Mouse (Mus musculus) adrenal gland, adult 10 weeks (tissue): ENCODE data around the gene Gpr88. TPM values are rescaled to one million over a fixed set of nuclear protein-coding genes. Genes with fewer than 3 reads are reported as not detected.

ENCODE experiments used
- polyA plus RNA-seq: library from polyadenylated mRNA; stranded (reverse); fragments of 350-450 nt; fragmentation: Illumina TruSeq; extraction: RNeasy Lipid Tissue Mini Kit (QIAGEN cat#74804); gene quantifications from one replicate; pipeline ENCODE4 v1.2.3, GENCODE M21; 2014; ENCODE audit warnings: low read depth, low replicate concordance

Gpr88 gene
- polyA plus RNA-seq: 1.3 TPM

DNA sequence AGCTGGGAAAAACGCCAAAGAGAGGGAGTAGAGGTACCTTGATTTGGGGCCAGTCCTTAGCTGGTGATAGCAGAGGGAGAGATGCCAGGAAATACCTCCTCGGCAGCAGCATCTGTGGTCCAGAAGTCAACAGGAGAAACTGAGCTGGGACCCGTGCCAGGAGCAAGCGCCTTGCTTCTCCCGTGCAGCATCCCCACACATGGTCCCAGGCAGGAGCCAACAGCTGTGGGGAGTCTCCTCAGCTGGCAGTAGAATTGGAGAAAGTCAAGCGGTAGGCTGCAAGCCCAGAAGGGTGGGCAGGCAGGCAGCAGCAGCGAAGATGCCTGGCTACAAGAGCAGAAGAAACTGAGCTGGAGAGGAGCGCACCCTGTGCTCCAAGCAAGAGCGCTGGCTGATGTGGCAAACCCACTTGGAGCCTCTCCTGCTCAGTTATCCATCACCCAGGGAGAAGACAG lies at the start of gene Gpr88:
TSS of gene Gpr88 (minus strand) at position 427 of the 455 bp plus-strand sequence.

Other genes with a start within 250 kb of the Gpr88 start
- 44.9 TPM for gene Slc30a7, start 246.1 kb downstream of the Gpr88 start, polyA plus RNA-seq
- 36.5 TPM for gene Extl2, start 246.0 kb downstream of the Gpr88 start, polyA plus RNA-seq
- gene Vcam1, start 123.8 kb downstream of the Gpr88 start, polyA plus RNA-seq: 33.6 TPM
- gene Cdc14a, start 170.5 kb upstream of the Gpr88 start, polyA plus RNA-seq: 19.6 TPM